Mouse (Mus musculus) limb, embryonic 11.5 days (tissue): ENCODE data around the gene AU022252. TPM values are rescaled to one million over a fixed set of nuclear protein-coding genes. Genes with fewer than 3 reads are reported as not detected.

ENCODE experiments used
- ATAC-seq: fragments of 200-750 bp; cut with Nextera tagmentation; 2 replicates; pipeline ENCODE4 v1.8.0; 2017; ENCODE audit warnings: low read depth; ENCODE audit not compliant: insufficient number of reproducible peaks, low FRiP score, low TSS enrichment
- DNase-seq: peaks from one replicate; pipeline ENCODE4 v3.0.0-alpha.2; 2015; ENCODE audit warnings: low spot score
- H3K27ac ChIP-seq: fragments of 300-500 bp; sonication (generic); replicated peaks from 2 replicates; pipeline ENCODE4 v1.5.1; 2014; ENCODE audit warnings: low read depth, mild to moderate bottlenecking, low read length
- H3K27me3 ChIP-seq: fragments of 300-500 bp; sonication (generic); 2 replicates; pipeline ENCODE4 v1.6.1; 2014; ENCODE audit warnings: mild to moderate bottlenecking, low read length, mixed read lengths; ENCODE audit not compliant: control insufficient read depth, insufficient read depth
- H3K36me3 ChIP-seq: fragments of 300-500 bp; sonication (generic); 2 replicates; pipeline ENCODE4 v1.6.1; 2014; ENCODE audit warnings: mild to moderate bottlenecking, low read length, moderate library complexity, mixed read lengths; ENCODE audit not compliant: control insufficient read depth, insufficient read depth
- H3K4me1 ChIP-seq: fragments of 300-500 bp; sonication (generic); 2 replicates; pipeline ENCODE4 v1.6.1; 2014; ENCODE audit warnings: low read length, mixed read lengths; ENCODE audit not compliant: control insufficient read depth, insufficient read depth
- H3K4me2 ChIP-seq: fragments of 300-500 bp; sonication (generic); 2 replicates; pipeline ENCODE4 v1.6.1; 2014; ENCODE audit warnings: low read depth, mild to moderate bottlenecking, moderate library complexity; ENCODE audit not compliant: severe bottlenecking
- H3K4me3 ChIP-seq: fragments of 300-500 bp; sonication (generic); 2 replicates; pipeline ENCODE4 v1.5.1; 2014; ENCODE audit warnings: low read depth, low read length
- H3K9ac ChIP-seq: fragments of 300-500 bp; sonication (generic); 2 replicates; pipeline ENCODE4 v1.6.1; 2014; ENCODE audit warnings: mild to moderate bottlenecking, low read length
- H3K9me3 ChIP-seq: fragments of 300-500 bp; sonication (generic); 2 replicates; pipeline ENCODE4 v1.6.1; 2016; ENCODE audit warnings: low read length; ENCODE audit not compliant: control insufficient read depth
- WGBS: fragments of 180-500 bp; shearing (Covaris S2); extraction: QIAGEN DNeasy Blood & Tissue Kit; methylation state at CpG from one replicate; pipeline ENCODE4 v1.1.7; 2014; 5-methylcytosine and 5-hydroxymethylcytosine counted together
- polyA plus RNA-seq: library from polyadenylated mRNA; unstranded; fragments of >200 nt; fragmentation: Nextera tagmentation; extraction: Ambion mirVana; gene quantifications from 2 replicates; pipeline ENCODE4 v1.2.1, GENCODE M21; 2014

Gene AU022252
- polyA plus RNA-seq, 1 experiment from 2014 or later, result 44.7 TPM

GRCm38 (mm10) chr4:119261087-119261713, 28.7 kb upstream of the AU022252 start:
- no peak overlapping the region for H3K4me2 ChIP-seq
- no peaks in the 10 kb centered on the region for H3K9me3 ChIP-seq
- H3K9ac ChIP-seq, result 0 out of 2 replicates have a peak overlapping the region, but pooled peaks have one; percentile 4
- DNase-seq (no peak), ATAC-seq (no peak)
- no peak overlapping the region for H3K27ac ChIP-seq
- H3K36me3 ChIP-seq, result no peaks in the 10 kb centered on the region
- 54% methylated on average over 7 of the region's 7 CpGs for WGBS
- H3K4me1 ChIP-seq, result peaks cover 2% of the 10 kb centered on the region; the same call in 1 of the 2 replicates
- H3K4me3 ChIP-seq, result no peak overlapping the region
- H3K27me3 ChIP-seq, result no peaks in the 10 kb centered on the region

DNA sequence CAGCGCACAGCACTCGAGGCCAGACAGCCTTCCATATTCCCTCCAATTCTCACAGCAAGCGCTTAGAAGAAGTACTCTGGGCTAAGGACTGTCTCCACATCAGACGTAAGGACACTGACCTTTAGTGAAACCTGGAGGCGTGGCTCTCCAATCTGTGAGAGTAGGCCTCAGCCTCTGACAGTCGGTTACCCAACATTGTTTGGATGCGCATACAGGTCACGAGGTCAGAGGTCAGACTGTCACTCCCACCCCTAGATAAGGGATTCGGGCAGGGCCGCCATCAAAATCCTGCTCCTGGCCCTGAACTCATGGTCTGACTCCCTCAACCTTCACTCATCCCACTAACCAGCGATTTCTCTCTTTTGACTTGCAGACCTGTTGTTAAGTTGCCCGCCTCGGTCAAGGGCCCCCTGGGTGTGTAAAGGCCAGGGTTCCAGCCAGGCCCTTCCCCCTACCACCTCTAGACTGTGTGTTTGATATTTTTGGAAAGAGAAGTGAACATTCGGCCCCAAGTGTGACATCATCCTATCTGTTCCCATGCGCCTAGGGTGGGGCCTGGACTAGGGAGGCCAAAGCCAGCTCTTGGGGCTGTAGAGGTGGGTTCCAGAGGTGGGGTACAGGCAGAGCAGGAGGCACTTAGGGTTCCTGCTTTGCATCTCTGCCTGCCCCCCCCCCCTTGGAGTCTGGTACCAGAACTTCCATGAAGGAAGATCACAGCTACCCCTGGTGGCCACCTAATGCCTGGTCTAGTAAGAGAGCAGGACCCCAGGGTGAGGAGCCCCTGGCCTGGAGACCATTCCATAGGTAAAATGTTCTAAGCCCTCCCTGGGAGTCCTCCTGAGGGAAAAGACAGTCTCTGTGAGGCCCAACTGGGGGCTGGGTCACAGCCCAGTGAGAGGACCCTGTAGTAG, 27.1 kb upstream of the AU022252 start:
- H3K27me3 ChIP-seq, result no peaks in the 10 kb centered on the region
- H3K27ac ChIP-seq, result no peak overlapping the region
- DNase-seq, result no peak
- no peaks in the 10 kb centered on the region for H3K9me3 ChIP-seq
- H3K4me3 ChIP-seq, result no peak overlapping the region
- no peak for ATAC-seq
- peaks cover 2% of the 10 kb centered on the region; the same call in 1 of the 2 replicates for H3K4me1 ChIP-seq
- WGBS, result 79% methylated on average over 15 of the region's 15 CpGs
- no peak overlapping the region for H3K4me2 ChIP-seq
- no peaks in the 10 kb centered on the region for H3K36me3 ChIP-seq
- H3K9ac ChIP-seq, result no peak overlapping the region

DNA sequence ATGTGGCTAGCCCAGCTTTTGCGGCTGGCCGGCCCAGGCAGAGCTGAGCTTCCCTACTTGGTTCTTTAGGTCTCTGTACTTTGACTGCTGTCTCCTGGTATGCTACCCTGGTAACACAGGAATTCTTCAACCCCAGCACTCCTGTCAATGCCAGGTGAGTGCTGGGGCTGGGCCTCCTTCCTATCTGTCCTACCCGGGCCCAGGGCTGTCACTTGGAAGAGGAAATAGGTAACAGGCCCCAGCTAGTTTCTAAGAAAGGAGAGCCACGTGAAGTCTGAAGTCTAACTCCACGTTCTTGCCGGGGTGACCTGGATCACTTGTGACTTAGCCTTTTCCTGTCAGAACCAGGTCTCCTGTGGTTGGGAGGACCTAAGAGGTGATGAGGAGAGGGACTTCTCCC, 24.6 kb upstream of the AU022252 start:
- Histone ChIP-seq H3K9me3 (no peaks in the 10 kb centered on the region), H3K27ac (no peak overlapping the region), H3K36me3 (no peaks in the 10 kb centered on the region), H3K4me1 (peaks cover 11% of the 10 kb centered on the region), H3K4me3 (no peak overlapping the region), H3K4me2 (no peak overlapping the region), H3K9ac (no peak overlapping the region), H3K27me3 (no peaks in the 10 kb centered on the region)
- DNase-seq (no peak), ATAC-seq (no peak)
- 81% methylated on average over 6 of the region's 6 CpGs for WGBS

DNA sequence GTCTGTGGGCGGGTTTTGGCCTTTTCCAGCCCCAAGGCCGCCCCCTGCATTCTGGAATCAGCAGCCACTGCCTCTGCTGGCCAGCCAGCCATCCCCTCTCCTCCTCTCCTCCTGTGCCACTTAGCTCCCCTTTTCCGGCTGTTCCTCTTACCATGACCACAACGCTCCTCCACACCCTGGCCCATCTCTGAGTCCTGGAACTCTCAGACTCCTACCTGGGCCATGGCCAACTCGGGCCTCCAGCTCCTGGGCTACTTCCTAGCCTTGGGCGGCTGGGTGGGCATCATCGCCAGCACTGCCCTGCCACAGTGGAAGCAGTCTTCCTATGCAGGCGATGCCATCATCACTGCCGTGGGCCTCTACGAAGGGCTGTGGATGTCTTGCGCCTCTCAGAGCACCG, 22.8 kb upstream of the AU022252 start, which contains the start of gene Cldn19:
Gene Cldn19 (plus strand): TSS at position 64 of the 400 bp plus-strand sequence.
- H3K27ac ChIP-seq, result no peak within 1 kb of the TSS
- peaks cover 9% of the 10 kb centered on the region for H3K4me1 ChIP-seq
- 77% methylated on average over 12 of the region's 12 CpGs for whole genome bisulfite sequencing
- no peaks in the 10 kb centered on the region for H3K36me3 ChIP-seq
- H3K9ac ChIP-seq, result no peak within 1 kb of the TSS
- H3K4me3 ChIP-seq, result no peak within 1 kb of the TSS
- DNase-seq, result no peak
- no peaks in the 10 kb centered on the region for H3K9me3 ChIP-seq
- H3K27me3 ChIP-seq, result no peaks in the 10 kb centered on the region
- ATAC-seq, result no peak
- H3K4me2 ChIP-seq, result no peak within 1 kb of the TSS

- no peak overlapping the region for H3K4me3 ChIP-seq
- H3K4me2 ChIP-seq, result no peak overlapping the region
Measured at GRCm38 (mm10) chr4:119254012-119254618, 21.6 kb upstream of the AU022252 start.

GRCm38 (mm10) chr4:119252025-119252808, 19.7 kb upstream of the AU022252 start:
- DNase-seq, result no peak
- Histone ChIP-seq H3K9me3 (no peaks in the 10 kb centered on the region), H3K27ac (no peak overlapping the region), H3K9ac (no peak overlapping the region), H3K4me2 (no peak overlapping the region), H3K36me3 (peaks cover 4% of the 10 kb centered on the region; the same call in 1 of the 2 replicates), H3K4me1 (peaks cover 9% of the 10 kb centered on the region), H3K27me3 (no peaks in the 10 kb centered on the region), H3K4me3 (no peak overlapping the region)
- no peak for ATAC-seq
- 57% methylated on average over 7 of the region's 7 CpGs for WGBS

More at GRCm38 (mm10) chr4:119254012-119254618, 21.6 kb upstream of the AU022252 start:
- Histone ChIP-seq H3K27ac (no peak overlapping the region), H3K9ac (no peak overlapping the region), H3K36me3 (no peaks in the 10 kb centered on the region), H3K9me3 (no peaks in the 10 kb centered on the region), H3K4me1 (peaks cover 9% of the 10 kb centered on the region), H3K27me3 (no peaks in the 10 kb centered on the region)
- DNase-seq (no peak), ATAC-seq (no peak)
- 37% methylated on average over 9 of the region's 9 CpGs for WGBS

GRCm38 (mm10) chr4:119248407-119248965, 16.0 kb upstream of the AU022252 start:
- Histone ChIP-seq H3K4me2 (no peak overlapping the region), H3K27ac (no peak overlapping the region), H3K27me3 (no peaks in the 10 kb centered on the region), H3K36me3 (peaks cover 6% of the 10 kb centered on the region; the same call in 1 of the 2 replicates), H3K4me3 (no peak overlapping the region), H3K9me3 (no peaks in the 10 kb centered on the region), H3K4me1 (no peaks in the 10 kb centered on the region), H3K9ac (no peak overlapping the region)
- 91% methylated on average over 11 of the region's 11 CpGs for WGBS
- ATAC-seq, result no peak
- DNase-seq, result no peak
